Mouse (Mus musculus) cerebellum, adult 9-11 months (tissue): ENCODE data around the gene Wasf3.
"Not testable (repeated sequence)": the region's sequence is repeated elsewhere in the genome, so short reads cannot be mapped to it uniquely, and the experiment has no call there.

Source experiments
- DNase-seq: peaks from one replicate; pipeline ENCODE4 v3.0.0; 2022

Wasf3 gene

GRCm38 (mm10) chr5:146451592-146452254 lies 66.9 kb downstream of the Wasf3 start:
- no peak for DNase-seq

GRCm38 (mm10) chr5:146453556-146453955 lies 68.8 kb downstream of the Wasf3 start:
- no peak for DNase-seq

- no peak for DNase-seq
These were observed 76.8 kb downstream of the Wasf3 start for GRCm38 (mm10) chr5:146461612-146462011.

- no peak for DNase-seq
These were observed 81.9 kb downstream of the Wasf3 start for GRCm38 (mm10) chr5:146466663-146467062.

- no peak for DNase-seq
These were observed 83.5 kb downstream of the Wasf3 start for GRCm38 (mm10) chr5:146468311-146468710.

- DNase-seq: no peak
These were observed 86.0 kb downstream of the Wasf3 start for GRCm38 (mm10) chr5:146470821-146471220.

- DNase-seq: no peak
These were observed 86.5 kb downstream of the Wasf3 start for GRCm38 (mm10) chr5:146471311-146471710.

GRCm38 (mm10) chr5:146471821-146472220 lies 87.0 kb downstream of the Wasf3 start:
- DNase-seq: no peak

- DNase-seq: peak; percentile 53
These were observed 94.8 kb downstream of the Wasf3 start for GRCm38 (mm10) chr5:146479564-146479963.

- not testable (repeated sequence) for DNase-seq
These were observed 96.9 kb downstream of the Wasf3 start, which contains the start of gene Gm6408 for GRCm38 (mm10) chr5:146481665-146482064. Gene Gm6408 (plus strand): TSS chr5:146481965.

GRCm38 (mm10) chr5:146488959-146489358 lies 104.2 kb downstream of the Wasf3 start:
- peak; percentile 21 for DNase-seq

GRCm38 (mm10) chr5:146491063-146491462 lies 106.3 kb downstream of the Wasf3 start, which contains the start of gene Gm6370:
Gene Gm6370 (plus strand): TSS chr5:146491363.
- not testable (repeated sequence) for DNase-seq

- DNase-seq: not testable (repeated sequence)
These were observed 117.3 kb downstream of the Wasf3 start, which contains the start of gene 4930449I24Rik for GRCm38 (mm10) chr5:146502099-146502498. Gene 4930449I24Rik (plus strand): TSS chr5:146502399.

- not testable (repeated sequence) for DNase-seq
These were observed 129.0 kb downstream of the Wasf3 start, which contains the start of gene Gm3402 for GRCm38 (mm10) chr5:146513823-146514222. Gene Gm3402 (plus strand): TSS chr5:146514123.
